Mouse (Mus musculus): ENCODE results near the gene Loxl1. TPM values are rescaled to one million over a fixed set of nuclear protein-coding genes. Genes with fewer than 3 reads are reported as not detected.
"Not testable (repeated sequence)": the region's sequence is repeated elsewhere in the genome, so short reads cannot be mapped to it uniquely, and the experiment has no call there.

Gene Loxl1
- total RNA-seq, 2 experiments from 2014 or later: 18.3 to 20.2 TPM

DNA sequence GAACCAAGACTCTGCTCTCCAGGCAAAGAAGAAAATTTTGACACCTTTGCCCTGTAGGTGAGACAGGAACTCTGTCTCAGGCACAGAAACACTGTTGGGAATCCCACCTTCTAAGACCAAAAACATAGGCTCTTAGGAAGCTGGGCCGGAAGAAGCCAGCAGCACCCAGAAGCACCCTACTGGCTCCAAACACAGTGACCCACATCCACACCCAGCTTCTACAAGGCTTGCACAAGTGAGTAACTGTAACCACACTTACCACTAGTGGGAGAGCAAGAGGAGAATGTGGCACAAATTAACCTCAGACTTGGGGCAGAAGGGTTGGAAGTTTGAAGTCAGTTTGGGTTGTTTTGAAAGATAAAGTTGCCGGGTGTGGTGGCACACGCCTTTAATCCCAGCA is 37.2 kb downstream of the Loxl1 start:
- DNase-seq: no peak

DNA sequence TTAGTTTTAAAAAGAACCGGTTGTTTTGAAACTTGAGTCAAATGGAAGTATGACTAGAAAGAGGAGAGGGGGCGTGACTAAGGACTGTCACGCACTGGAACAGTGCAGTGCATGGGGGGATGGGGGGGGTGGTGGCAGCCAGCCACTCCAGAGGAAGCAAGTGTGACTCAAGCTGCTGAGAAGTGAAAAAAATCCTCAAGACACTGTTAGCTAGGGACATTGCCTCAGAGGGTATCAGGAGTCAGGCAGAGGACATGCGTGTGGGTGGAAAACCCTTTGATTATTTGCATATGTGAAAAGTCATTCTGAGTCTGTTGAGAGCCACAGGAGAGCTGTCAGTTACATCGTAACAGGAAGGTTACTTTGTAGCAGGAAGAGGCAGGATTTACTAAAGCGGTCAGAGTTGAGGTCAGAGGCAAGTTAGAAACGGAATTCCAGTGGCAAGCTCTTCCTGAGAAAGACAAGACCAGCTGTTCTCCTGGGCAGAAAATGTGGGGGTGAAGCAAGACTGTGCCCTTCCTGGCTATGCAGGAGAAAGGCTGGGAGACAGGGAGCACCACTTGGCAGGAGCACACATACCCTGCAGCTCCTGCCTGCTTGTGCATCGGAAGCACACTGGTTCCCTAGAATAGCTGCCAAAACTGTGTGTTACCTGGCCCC is 37.7 kb downstream of the Loxl1 start:
- DNase-seq: peak; percentile 54 to 69

DNA sequence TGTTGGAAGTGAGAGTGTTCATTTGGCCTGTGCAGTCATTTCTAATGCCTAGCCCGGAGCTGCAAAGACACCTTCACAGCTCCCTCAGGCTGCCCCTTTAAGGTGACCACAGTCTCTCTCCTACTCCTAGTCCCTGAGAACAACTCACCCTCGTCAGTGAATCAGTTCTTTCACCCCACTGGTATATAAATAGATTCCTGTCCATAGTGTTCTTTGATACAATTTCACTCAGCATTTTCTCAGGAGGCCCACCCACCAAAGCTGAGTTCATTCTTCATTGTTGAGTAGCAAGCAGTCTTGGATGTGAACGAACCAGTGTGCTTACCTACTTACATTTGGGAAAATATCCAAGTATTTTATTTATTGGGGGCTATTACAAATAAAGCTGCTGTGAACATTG is 38.4 kb downstream of the Loxl1 start:
- DNase-seq: peak in 1 of 2 experiments; percentile 26

DNA sequence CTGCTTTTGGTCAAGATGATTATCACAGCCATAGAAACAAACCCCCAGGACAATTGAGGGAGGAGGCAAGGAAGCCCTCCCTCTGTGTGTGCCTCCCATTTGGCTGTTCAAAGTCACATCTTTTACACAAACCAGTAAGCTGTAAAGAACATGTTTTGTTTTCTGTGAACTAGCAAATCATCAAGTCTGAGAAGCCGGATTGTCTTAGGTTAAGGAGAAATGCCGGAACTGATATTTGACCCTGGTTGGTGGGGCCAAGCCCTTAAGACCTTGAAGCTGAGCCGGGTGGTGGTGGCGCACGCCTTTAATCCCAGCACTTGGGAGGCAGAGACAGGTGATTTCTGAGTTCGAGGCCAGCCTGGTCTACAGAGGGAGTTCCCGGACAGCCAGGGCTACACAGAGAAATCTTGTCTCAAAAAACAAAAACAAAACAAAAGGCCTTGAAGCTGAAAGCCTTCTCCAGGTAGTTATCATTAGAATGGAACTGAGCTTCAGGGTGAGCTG is 38.8 kb downstream of the Loxl1 start:
- DNase-seq: no peak

DNA sequence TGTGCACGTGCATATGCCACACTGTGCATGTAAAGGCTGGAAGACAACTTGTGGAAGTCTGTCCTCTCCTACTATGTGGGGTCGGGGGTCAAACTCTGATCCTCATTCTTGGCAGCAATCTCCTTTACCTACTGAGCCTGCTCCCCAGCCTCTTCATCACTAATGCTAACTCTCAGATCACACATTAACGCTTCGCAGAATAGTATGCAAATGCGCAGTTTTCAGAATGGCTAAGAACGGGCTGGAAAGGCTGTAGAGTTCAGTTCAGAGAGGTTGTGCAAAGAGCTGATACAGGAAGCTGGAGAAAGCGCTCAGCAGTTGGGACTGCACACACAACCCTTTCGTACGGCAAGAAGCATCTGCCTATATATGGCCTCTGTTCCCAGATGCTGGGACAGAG is 40.1 kb downstream of the Loxl1 start:
- no peak for DNase-seq

DNA sequence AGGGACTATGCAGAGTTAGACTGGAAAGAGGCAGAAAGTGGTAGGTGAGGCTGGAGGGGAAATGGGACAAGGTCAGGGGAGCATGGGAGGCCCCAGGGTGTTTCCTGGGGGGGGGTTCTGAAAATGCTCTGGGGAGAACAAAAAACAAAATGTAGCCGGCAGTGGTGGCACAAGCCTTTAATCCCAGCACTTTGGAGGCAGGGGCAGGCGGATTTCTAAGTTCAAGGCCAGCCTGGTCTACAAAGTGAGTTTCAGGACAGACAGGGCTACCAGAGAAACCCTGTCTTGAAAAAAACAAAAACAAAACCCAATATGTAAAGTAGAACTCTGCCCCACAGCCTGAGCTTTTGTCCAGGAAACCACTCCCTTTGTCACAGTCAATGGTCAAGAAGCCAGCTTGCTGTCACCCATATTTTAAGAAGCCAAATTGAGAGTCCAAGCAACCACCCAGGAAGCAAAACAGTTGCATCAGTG is 40.9 kb downstream of the Loxl1 start:
- DNase-seq: peak in 1 of 2 experiments; percentile 49

DNA sequence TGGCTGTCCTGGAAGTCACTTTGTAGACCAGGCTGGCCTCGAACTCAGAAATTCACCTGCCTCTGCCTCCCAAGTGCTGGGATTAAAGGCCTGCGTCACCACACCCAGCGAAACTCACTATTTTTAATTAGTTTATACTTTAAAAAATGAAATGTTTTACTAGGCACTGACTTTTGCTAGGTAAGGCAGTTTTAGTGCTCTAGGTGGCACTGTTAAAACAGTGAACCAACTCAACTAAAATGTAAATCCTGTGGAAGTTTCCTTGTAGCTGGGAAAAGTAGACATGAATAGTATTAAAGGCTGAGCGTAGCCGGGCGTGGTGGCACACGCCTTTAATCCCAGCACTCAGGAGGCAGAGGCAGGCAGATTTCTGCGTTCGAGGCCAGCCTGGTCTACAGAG is 41.4 kb downstream of the Loxl1 start:
- DNase-seq: not testable (repeated sequence)

DNA sequence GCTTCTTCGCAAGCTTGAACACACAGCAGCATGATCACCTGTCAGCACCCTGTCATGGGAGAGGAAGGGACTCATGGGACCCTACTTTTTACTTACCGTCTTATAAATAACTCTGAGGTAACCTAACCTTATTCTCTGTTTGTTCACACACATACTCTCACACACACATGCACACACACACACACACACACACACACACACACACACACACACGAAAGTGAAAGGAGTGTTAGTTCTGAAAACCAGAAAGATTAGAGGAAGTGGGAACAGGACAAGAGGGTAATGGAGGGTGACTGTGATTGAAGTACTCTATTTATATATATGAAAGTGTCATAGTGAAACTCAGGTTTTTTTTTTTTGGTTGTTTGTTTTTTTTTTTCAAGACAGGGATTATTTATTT is 41.9 kb downstream of the Loxl1 start:
- DNase-seq: peak in 1 of 2 experiments; percentile 38

DNA sequence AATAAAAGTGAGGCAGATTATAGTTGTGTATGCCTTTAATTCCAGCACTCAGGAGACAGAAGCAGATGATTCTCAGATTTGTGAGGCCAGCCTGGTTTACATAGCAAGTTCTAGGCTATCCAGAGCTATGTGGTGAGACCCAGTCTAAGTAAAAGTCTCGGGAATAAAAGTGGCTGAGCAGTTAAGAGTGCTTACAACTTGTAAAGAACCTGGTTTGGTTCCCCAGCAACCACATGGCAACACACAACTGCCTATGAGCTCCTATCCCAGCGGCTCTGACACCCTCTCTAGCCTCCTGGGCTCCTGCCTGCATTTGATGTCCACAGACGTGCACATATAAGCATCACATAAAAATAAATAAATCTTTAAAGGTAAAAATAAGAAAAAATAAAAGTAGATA is 42.9 kb downstream of the Loxl1 start:
- no peak for DNase-seq

DNA sequence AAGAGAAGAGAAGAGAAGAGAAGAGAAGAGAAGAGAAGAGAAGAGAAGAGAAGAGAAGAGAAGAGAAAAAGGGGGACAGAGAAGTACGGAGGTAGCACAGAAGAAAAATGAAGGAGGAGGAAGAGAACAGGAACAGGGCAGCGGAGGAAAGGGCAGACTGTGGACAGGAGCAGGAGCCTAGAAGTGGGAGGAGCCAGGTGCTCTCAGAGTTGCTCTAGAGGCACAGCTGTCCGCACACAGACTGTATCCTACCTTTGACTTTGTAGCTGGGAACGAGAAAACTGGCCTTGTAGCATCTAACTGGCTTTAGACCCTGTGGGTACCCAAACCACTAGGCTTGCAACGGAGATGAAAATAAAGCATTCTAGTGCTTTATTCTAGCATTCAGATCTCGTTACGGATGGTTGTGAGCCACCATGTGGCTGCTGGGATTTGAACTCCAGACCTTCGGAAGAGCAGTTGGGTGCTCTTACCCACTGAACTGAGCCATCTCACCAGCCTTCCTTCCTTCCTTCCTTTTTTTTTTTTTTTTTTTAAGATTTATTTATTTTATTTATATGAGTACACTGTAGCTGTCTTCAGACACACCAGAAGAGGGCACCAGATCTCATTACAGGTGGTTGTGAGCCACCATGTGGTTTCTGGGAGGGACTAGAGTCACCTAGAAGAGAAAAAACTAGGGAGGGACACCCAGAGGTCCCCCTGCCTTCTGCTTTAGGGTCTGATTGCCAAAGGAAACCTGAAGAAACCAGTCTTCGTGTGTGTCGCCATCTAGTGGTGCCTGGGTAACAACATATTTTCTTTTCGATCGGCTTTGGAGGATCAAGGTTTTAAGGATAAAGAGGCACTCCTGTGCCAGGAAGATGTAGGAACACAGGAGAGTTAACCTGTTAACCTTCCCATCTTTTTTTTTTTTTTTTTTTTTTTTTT is 44.3 kb downstream of the Loxl1 start:
- DNase-seq: peak; percentile 63 to 81

DNA sequence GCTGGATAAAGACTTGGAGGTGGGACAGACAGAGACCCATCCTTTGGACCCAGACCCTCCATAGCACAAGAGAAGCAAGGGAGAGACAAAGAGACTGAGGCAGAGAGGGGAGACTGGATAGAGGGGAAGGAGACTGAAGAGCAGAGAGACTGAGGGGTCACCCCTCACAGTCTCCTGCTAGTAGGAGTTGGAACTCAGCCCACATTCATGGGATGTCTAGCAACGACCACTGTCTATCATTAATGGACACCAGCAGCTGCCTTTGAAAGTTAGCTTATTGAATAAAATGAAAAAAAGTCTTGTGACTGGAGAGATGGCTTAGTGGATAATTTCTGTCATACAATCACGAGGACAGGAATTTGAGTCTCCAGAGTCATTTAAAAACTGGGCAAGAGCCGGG is 45.9 kb downstream of the Loxl1 start:
- DNase-seq: no peak

DNA sequence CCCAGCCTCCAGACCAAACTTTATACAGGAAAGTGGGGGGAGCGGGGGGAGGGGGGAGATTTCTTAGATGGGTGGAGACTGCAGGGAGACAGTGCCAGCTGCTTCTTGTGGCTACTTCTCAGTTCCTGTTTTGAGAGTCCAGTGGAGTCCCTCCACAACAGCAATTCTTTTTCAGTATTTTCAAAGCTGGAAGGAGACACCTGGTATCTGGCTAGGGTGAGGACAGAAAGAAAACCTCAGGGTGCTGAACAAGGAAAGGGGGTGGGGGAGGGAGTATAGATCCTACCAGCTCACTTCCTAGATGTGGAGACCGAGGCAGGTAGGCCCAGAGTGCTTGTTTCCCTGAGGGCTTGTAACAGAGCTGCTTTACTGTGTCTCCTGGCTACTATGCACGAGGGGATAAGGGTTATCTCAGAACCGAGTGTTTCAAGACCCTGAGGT is 46.4 kb downstream of the Loxl1 start:
- peak in 1 of 2 experiments; percentile 45 for DNase-seq

DNA sequence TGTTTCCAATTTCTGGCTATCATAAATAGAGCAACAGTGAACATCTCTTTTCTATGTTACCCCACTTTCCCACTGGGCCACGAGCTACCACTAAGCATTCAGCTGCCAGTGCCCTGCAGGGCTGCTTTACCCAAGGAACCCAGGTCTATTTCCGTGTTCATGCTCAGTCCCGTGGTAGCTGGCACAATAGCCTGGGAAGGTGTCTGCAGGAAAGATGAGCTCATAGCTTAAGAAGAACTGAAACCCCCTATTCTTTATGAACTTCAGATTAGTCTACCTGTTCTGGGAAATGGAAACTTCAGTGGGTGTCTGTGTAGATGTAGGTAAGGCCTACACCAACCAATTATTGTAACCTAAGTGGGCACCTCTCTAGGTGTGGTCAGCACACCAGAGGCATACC is 47.6 kb downstream of the Loxl1 start:
- DNase-seq: no peak

DNA sequence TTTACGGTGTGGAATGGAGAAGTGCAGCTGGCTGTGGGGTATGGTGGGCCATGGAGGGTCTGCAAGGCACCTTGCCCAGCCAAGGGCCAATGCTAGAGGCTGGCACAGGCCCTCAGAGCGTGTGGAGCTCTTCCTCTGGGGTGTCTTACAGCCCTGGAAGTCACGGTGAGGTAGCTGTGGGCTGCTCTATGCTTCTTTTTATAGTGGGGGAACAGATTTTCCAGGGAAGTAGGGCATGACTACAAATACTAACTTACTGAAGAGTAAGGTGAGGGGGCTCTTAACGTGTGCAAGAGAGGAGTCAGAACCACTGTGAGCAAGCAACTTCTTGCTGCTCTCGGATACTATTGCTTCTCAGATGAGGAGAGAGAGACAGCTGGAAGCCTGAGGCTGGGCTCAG is 50.5 kb downstream of the Loxl1 start:
- DNase-seq: no peak

DNA sequence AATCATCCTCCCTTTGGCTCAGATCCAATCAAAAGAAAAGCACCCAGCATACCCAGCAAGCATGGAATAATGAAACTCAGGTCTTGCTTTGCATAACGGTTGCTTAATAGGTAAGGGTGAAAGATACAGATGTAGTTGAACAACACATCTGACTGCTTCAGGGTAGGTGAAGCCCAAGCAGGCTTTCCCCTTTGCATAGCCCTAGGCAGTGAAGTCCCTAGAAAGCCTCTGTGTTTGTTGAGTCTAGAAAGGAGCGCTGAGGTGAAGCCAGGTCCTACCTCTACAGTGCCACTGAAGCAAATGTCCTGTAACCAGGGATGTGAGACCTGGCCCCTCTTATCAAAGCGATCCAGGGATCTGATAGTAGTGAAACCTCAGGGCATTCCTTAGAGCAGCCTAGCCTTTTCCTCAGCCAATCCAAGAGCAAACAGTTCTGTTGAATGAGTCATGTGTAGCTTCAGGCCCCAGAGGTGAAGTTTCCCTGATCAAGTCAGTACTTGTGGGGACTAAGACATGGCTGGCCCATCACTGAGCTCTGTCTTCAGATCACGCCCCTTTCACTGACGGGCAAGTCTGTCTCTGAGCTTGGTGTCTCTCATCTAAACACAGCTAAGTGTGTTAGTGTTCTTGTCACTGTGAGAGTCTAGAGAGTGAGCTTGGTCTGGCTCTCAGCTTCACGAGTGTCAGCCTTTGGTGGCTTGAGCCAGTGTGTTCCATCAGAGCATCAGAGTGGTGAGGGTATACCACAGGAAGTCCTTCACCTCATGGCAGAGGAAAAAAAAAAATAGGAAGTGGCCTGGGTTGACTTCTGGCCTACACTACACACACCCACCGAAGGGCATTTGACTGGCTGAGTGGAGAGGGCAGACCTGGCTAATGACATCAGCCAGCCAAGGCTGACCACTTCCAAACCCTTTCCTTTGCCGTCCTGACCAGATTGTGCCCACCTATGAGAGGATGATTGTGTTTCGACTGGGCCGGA is 57.0 kb downstream of the Loxl1 start:
- no peak for DNase-seq

DNA sequence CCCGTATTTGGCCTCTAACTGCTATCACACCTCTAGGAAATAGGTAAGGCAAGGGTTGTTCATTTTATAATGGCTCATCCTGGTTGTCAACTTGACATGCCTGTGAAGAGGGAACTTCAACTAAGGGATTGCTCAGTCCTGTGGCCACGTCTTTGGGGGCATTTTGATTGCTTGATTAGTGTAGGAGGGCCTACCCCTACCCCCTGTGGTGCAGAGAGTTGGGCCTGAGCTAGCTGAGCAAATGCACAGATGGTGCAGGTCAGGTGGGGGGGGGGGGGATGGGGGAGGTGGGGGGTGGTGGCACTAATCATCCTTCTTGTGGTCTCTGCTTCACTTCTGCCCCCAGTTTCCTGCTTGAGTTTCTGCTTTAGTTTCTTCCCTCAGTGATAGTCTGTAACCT is 57.9 kb downstream of the Loxl1 start:
- DNase-seq: no peak

DNA sequence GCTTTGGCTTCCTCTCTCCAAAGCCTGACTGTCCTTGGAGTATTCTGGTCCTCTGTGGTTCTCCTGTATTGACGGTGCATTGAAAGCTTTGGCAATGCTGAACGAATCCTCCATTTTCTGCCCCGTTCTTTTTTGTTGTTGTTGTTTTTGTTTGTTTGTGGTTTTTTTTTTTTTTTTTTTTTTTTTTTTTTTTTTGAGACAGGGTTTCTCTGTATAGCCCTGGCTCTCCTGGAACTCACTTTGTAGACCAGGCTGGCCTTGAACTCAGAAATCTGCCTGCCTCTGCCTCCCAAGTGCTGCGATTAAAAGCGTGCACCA is 59.2 kb downstream of the Loxl1 start:
- not testable (repeated sequence) for DNase-seq

DNA sequence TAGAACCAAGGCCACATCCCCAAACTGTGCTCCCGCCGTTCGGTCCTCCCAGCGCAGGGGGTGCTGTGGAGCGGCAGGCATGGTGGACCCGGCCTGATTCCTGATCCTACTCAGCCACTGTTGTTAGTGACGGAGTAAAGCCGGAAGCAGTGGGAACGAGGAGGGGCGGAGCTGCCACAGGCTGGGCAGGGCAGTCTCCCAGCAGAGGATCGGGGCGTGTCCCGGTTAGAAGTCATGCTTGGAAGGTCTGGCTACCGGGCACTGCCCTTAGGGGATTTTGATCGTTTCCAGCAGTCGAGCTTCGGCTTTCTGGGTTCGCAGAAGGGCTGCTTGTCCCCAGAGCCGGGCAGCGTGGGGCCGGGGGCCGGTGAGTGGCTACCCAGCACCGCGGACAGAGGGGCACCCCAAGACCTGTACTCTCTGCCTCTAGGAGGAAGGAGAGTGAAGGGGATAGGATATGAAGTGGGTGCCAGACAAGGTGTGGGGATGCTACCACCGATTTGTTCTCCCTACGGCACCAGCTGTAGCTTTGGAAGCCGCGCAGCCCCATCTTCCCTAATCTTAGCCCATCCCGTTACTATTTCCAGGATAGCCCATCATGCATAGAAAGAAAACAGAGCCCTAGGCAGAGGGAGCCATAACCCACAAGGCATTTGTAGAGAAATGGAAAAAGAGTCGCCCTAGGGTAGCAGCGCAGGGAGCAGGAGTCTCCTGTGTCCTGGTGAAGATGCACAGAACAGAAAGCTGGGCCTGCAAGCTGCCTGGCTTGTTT is 59.8 kb downstream of the Loxl1 start, which contains the start of gene Stoml1:
Gene Stoml1, plus strand, starts transcription at position 132 of the 772 bp plus-strand sequence.
- peak; percentile 98 for DNase-seq

DNA sequence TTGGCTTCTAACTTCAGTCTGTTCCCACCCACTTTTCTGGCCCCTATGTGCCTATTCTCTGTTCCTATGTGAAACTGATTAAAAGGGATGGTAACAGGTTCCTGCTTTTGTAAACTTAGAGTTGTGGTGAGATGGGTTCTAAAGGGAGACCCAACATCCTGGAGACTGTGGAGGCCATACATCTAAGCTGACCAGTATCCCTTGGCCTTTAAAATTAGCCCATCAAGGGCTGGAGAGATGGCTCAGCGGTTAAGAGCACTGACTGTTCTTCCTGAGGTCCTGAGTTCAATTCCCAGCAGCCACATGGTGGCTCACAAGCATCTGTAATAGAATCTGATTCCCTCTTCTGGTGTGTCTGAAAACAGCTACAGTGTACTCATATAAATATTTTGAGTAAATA is 62.3 kb downstream of the Loxl1 start:
- DNase-seq: not testable (repeated sequence)

DNA sequence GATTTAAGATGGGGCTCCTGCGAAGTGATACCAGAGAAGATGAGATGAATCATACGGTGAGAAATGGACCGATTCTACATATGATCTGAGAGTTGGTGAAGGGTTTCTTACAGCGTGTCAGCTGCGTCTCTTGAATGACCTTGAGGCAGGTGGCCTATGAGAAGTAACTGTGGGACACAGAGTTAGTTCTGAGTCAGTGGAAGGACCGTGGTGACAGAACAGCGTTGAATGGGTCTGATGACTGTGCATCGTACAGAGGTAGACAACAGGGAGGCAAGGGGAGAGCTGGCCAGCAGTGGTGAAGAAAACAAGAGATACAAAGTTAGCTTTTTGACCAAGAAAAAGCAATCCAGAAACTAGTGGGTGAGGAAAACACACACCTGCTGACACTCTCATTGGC is 62.7 kb downstream of the Loxl1 start:
- DNase-seq: no peak

DNA sequence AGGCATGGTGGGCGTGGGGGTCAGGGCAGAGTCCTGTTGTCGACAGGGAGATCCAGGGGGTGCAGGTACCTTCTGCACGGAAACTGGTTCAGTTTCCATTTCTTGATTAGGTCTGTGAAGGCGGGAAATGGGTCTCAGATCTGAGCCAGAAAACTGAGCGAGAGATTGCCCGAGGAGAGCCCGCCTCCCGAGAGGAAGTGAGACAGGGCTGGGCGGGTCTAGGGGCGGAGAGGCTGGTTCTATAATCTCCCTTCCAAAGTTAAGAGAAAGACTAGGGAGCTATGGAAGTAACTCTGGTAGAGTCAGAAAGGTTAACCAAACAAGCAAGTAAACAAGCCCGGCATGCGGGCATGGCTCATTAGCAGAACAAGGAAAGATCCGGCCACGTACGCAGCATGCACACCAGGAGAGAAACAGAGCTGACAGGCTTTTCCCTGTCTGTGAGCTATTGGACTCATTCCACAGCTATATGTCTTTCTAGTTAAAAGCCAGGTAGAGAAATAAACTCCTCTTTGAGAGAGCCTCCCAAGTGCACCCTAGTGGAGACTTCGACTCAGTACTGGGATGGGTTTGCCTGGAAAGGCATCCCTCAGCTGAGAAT is 63.3 kb downstream of the Loxl1 start, which contains the start of gene Pml:
Gene Pml, minus strand, starts transcription at position 195 of the 601 bp plus-strand sequence.
- DNase-seq: peak; percentile 90

Data from heart, adult 18-20 months (tissue).